Mouse (Mus musculus): ENCODE results near the gene Klrb1.

DNA sequence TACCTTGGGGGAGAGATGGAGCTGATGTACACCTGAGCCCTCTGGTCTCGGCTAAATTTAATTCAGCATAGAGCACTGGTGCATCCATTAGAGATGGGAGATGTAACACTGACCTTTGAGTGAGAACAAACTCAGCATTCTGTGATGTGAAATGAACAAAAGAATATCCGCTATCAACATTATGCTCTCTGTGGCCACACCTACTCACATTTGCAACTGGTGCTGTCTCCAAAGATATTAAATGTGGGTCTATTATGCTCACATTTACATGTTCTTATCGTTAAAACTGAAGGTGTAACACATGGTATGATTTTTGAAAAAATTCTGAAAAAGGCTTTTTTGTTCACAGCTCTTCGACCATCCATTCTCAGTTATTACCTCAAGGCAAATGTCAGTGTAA is at the start of gene Klrb1:
- TF ChIP-seq GATA1 (IDR thresholded peaks at IDR 0.05; ENCODE audit: borderline replicate concordance, low read length) (no peak), FLI1 (IDR thresholded peaks at IDR 0.05; ENCODE audit: low read length) (no peak)
